Mouse (Mus musculus): ENCODE measurements at regions not wholly inside any gene's neighbourhood (a gene's known extent, or its start where the extent isn't known, plus 50 kb on each side); places are given as distances from the start of the nearest gene placed in this dataset.

DNA sequence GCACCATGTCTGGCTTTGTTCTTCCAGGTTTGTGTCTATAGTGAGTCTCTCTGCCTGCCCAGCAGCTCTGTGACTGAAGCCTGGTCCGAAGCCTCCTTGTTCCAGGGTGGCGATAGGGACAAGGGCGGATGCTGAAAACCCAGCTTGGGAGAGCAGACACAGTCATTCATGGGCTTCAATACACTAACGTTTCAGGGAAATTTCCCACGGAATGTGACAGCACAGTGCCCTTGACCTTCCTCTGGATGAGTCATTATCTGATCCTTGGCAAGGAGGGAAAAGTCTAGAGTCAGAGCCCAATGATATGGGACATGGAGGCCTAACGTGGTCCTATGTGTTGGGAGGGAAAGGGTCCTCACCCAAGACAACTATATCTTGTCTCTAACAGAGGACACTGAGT is 298.1 kb upstream of the Kcnab2 start:
- DNase-seq (ENCODE audit: low read depth, low spot score): no peak
- TF ChIP-seq HCFC1 (IDR thresholded peaks at IDR 0.05; ENCODE audit: low read depth, low read length) (no peak), ZNF384 (IDR thresholded peaks at IDR 0.05; ENCODE audit: low read depth, low read length) (no peak), CHD1 (IDR thresholded peaks at IDR 0.05; ENCODE audit: low read depth, low read length) (no peak), ZKSCAN1 (IDR thresholded peaks at IDR 0.05; ENCODE audit: low read depth, low read length) (no peak)
- no peaks in the 10 kb centered on the region for H3K27me3 ChIP-seq (ENCODE audit: control insufficient read depth in 1 of 2, insufficient read depth in 2 of 2, low read length in 2 of 2)
- H3K27ac ChIP-seq (ENCODE audit: control insufficient read depth, low read depth, low read length): no peak overlapping the region
- H3K4me3 ChIP-seq (ENCODE audit: control insufficient read depth in 1 of 2, insufficient read depth in 1 of 2, low read depth in 2 of 2, low read length in 2 of 2): no peak overlapping the region
- no peaks in the 10 kb centered on the region for H3K9me3 ChIP-seq (replicated peaks; ENCODE audit: insufficient read depth, low read length)
- H3K36me3 ChIP-seq (ENCODE audit: control insufficient read depth in 1 of 2, insufficient read depth in 2 of 2, low read length in 2 of 2): no peaks in the 10 kb centered on the region
- no peaks in the 10 kb centered on the region for H3K4me1 ChIP-seq (ENCODE audit: control insufficient read depth in 1 of 2, insufficient read depth in 2 of 2, low read length in 2 of 2)
- H3K79me2 ChIP-seq (ENCODE audit: control insufficient read depth, insufficient read depth, low read length, poor library complexity): no peaks in the 10 kb centered on the region
- H3K9ac ChIP-seq (ENCODE audit: control insufficient read depth, low read depth, low read length, poor library complexity, severe bottlenecking): no peak overlapping the region

DNA sequence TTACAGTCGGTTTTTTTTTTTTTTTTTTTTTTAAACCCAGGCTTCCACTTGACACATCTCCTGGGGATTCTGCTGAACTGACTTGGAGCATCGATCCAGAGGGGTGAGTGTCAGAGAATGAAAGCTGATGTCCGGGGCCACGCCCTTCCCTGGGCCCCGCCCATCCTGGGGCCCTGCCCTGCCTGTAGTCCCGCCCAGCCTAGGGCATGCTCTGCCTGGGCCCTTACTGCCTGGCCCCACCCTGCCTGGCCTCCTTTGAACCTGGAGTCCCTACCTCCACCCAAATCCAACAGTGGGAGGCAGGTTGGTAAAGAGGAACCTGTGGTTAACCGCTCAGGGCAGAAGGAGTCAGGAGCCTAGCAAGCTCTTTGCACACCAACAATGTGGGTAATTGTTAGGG is 293.7 kb upstream of the Kcnab2 start:
- DNase-seq (ENCODE audit: low read depth, low spot score): no peak
- Histone ChIP-seq H3K4me1 (ENCODE audit: control insufficient read depth in 1 of 2, insufficient read depth in 2 of 2, low read length in 2 of 2) (no peaks in the 10 kb centered on the region), H3K9ac (ENCODE audit: control insufficient read depth, low read depth, low read length, poor library complexity, severe bottlenecking) (no peak overlapping the region), H3K27ac (ENCODE audit: control insufficient read depth, low read depth, low read length) (no peak overlapping the region), H3K36me3 (ENCODE audit: control insufficient read depth in 1 of 2, insufficient read depth in 2 of 2, low read length in 2 of 2) (no peaks in the 10 kb centered on the region), H3K4me3 (ENCODE audit: control insufficient read depth in 1 of 2, insufficient read depth in 1 of 2, low read depth in 2 of 2, low read length in 2 of 2) (no peak overlapping the region), H3K27me3 (ENCODE audit: control insufficient read depth in 1 of 2, insufficient read depth in 2 of 2, low read length in 2 of 2) (no peaks in the 10 kb centered on the region), H3K79me2 (ENCODE audit: control insufficient read depth, insufficient read depth, low read length, poor library complexity) (no peaks in the 10 kb centered on the region), H3K9me3 (replicated peaks; ENCODE audit: insufficient read depth, low read length) (no peaks in the 10 kb centered on the region)
- TF ChIP-seq TCF12 (IDR thresholded peaks at IDR 0.05; ENCODE audit: low read depth, low read length) (no peak), MYC (IDR thresholded peaks at IDR 0.05; ENCODE audit: low read depth, low read length) (no peak), GABPA (IDR thresholded peaks at IDR 0.05; ENCODE audit: low read depth, low read length) (no peak), MXI1 (IDR thresholded peaks at IDR 0.05; ENCODE audit: low read depth, low read length) (no peak), E2F4 (IDR thresholded peaks at IDR 0.05; ENCODE audit: borderline replicate concordance, low read depth, low read length) (no peak), USF2 (IDR thresholded peaks at IDR 0.05; ENCODE audit: borderline replicate concordance in 1 of 2, insufficient read depth in 1 of 2, low read depth in 1 of 2, low read length in 2 of 2) (no peak), UBTF (IDR thresholded peaks at IDR 0.05; ENCODE audit: borderline replicate concordance, insufficient read depth, low read depth, low read length) (no peak), CTCF (IDR thresholded peaks at IDR 0.05 in 2 of 3, conservative IDR thresholded peaks at IDR 0.05 in 1 of 3; ENCODE audit: control insufficient read depth in 1 of 3, insufficient read depth in 1 of 3, low read depth in 2 of 3, low read length in 3 of 3, poor library complexity in 1 of 3, severe bottlenecking in 1 of 3) (no peak), ZNF384 (IDR thresholded peaks at IDR 0.05; ENCODE audit: low read depth, low read length) (no peak), POLR2AphosphoS2 (IDR thresholded peaks at IDR 0.05; ENCODE audit: low read length) (no peak), SIN3A (IDR thresholded peaks at IDR 0.05; ENCODE audit: low read length) (no peak), KAT2A (conservative IDR thresholded peaks at IDR 0.05; ENCODE audit: low read depth, low read length) (no peak), MEF2A (IDR thresholded peaks at IDR 0.05; ENCODE audit: extremely low read depth, insufficient replicate concordance, low read depth, low read length, poor library complexity, severe bottlenecking) (no peak), POLR2AphosphoS5 (IDR thresholded peaks at IDR 0.05; ENCODE audit: borderline replicate concordance, low read depth, low read length) (no peak), NRF1 (IDR thresholded peaks at IDR 0.05; ENCODE audit: insufficient read depth, low read depth, low read length, poor library complexity, severe bottlenecking) (no peak), HCFC1 (IDR thresholded peaks at IDR 0.05; ENCODE audit: low read depth, low read length) (no peak), EP300 (IDR thresholded peaks at IDR 0.05; ENCODE audit: low read depth in 1 of 2, low read length in 2 of 2) (no peak), CHD2 (IDR thresholded peaks at IDR 0.05; ENCODE audit: low read length) (no peak), TAL1 (IDR thresholded peaks at IDR 0.05; ENCODE audit: low read length) (no peak), USF1 (IDR thresholded peaks at IDR 0.05; ENCODE audit: low read depth, low read length) (no peak)
